Mouse (Mus musculus): Measurements from ENCODE around the gene Fuk.

- TF ChIP-seq CTCF (IDR thresholded peaks at IDR 0.05; ENCODE audit: control insufficient read depth, insufficient read depth, low read length): no peak
- no peak for TF ChIP-seq POLR2A (IDR thresholded peaks at IDR 0.05; ENCODE audit: borderline replicate concordance, control insufficient read depth, low read depth, low read length)
These were observed 284 bp upstream of the Fuk start for GRCm38 (mm10) chr8:110902579-110902965.
